Mouse (Mus musculus): ENCODE results near the gene 1700037H04Rik. TPM values are rescaled to one million over a fixed set of nuclear protein-coding genes. Genes with fewer than 3 reads are reported as not detected.

The 1700037H04Rik gene
- polyA plus RNA-seq, 1 experiment = not detected

DNA sequence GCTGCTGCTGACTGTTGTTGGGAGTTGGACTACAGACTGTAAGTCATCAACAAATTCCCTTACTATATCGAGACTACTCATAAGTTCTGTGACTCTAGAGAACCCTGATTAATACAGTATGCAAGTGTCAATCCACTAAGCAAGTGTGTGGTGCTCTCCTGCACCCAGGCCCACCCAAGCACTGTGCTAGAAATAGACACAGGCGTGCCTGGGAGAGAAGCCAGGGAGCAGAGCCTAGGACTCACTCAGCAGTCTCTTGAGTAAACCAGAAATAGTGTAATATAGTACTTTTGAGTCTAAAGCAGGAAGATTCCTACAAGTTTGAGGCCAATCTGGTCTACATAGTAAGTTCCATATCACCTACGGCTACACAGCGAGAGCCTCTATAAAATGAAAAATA lies 55.9 kb downstream of the 1700037H04Rik start:
- H3K27ac ChIP-seq (ENCODE audit: insufficient read depth, low read depth, low read length) = no peak overlapping the region
- peaks cover 3% of the 10 kb centered on the region; the same call in 1 of the 2 replicates for H3K4me1 ChIP-seq (ENCODE audit: control insufficient read depth, insufficient read depth, low read length)
- no peak overlapping the region for H3K4me3 ChIP-seq (ENCODE audit: insufficient read depth, low read depth, low read length)
- 82% methylated on average over 4 of the region's 4 CpGs for WGBS
- TF ChIP-seq CTCF (IDR thresholded peaks at IDR 0.05; ENCODE audit: insufficient read depth, low read depth, low read length) (no peak), POLR2A (IDR thresholded peaks at IDR 0.05; ENCODE audit: insufficient read depth, low read depth, low read length) (no peak)

GRCm38 (mm10) chr2:131101530-131101929 lies 58.4 kb downstream of the 1700037H04Rik start:
- 53% methylated on average over 3 of the region's 3 CpGs for WGBS
- Histone ChIP-seq H3K4me1 (ENCODE audit: control insufficient read depth, insufficient read depth, low read length) (peaks cover 4% of the 10 kb centered on the region; the same call in 1 of the 2 replicates), H3K27ac (ENCODE audit: insufficient read depth, low read depth, low read length) (no peak overlapping the region), H3K4me3 (ENCODE audit: insufficient read depth, low read depth, low read length) (no peak overlapping the region)
- TF ChIP-seq POLR2A (IDR thresholded peaks at IDR 0.05; ENCODE audit: insufficient read depth, low read depth, low read length) = no peak
- no peak for TF ChIP-seq CTCF (IDR thresholded peaks at IDR 0.05; ENCODE audit: insufficient read depth, low read depth, low read length)

DNA sequence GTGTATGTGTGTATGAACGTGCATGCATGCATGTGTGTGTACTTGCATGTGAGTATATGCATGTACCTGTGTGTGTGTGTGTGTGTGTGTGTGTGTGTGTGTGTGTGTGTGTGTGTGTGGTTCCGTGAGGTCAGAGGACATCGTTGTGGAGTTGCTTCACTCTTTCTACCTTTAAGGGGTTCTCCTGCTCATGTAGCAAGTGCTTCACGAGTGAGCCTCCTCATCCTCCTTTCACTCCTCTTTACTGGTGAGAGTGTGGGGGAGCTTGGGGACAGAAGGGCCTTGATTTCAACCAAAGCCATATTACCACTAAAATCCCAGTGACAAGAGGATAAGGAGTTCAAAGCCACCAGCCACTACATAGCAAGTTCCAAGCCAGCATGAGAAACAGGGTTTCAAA lies 62.8 kb downstream of the 1700037H04Rik start:
- Histone ChIP-seq H3K4me1 (ENCODE audit: control insufficient read depth, insufficient read depth, low read length) (peaks cover 5% of the 10 kb centered on the region; the same call in 1 of the 2 replicates), H3K27ac (ENCODE audit: insufficient read depth, low read depth, low read length) (no peak overlapping the region), H3K4me3 (ENCODE audit: insufficient read depth, low read depth, low read length) (no peak overlapping the region)
- 86% methylated on average over 4 of the region's 4 CpGs for WGBS
- TF ChIP-seq CTCF (IDR thresholded peaks at IDR 0.05; ENCODE audit: insufficient read depth, low read depth, low read length) = no peak
- no peak for TF ChIP-seq POLR2A (IDR thresholded peaks at IDR 0.05; ENCODE audit: insufficient read depth, low read depth, low read length)

Other genes with a start within 250 kb of the 1700037H04Rik start
- not detected in 2 replicates for gene Gfra4, start 117.0 kb downstream of the 1700037H04Rik start, polyA plus RNA-seq (2012; ENCODE audit: insufficient read depth, insufficient read length, low replicate concordance, missing spikeins)
- gene Adam33, start 96.3 kb downstream of the 1700037H04Rik start, polyA plus RNA-seq (2012; ENCODE audit: insufficient read depth, insufficient read length, low replicate concordance, missing spikeins) = not detected in 2 replicates
- not detected in 2 replicates for gene Siglec1, start 73.3 kb downstream of the 1700037H04Rik start, polyA plus RNA-seq (2012; ENCODE audit: insufficient read depth, insufficient read length, low replicate concordance, missing spikeins)
- gene Hspa12b, start 32.8 kb downstream of the 1700037H04Rik start, polyA plus RNA-seq (2012; ENCODE audit: insufficient read depth, insufficient read length, low replicate concordance, missing spikeins) = not detected in 2 replicates
- not detected in 2 replicates for gene Gm11037, start 26.6 kb downstream of the 1700037H04Rik start, polyA plus RNA-seq (2012; ENCODE audit: insufficient read depth, insufficient read length, low replicate concordance, missing spikeins)
- not detected in 2 replicates for gene Cenpb, start 20.0 kb upstream of the 1700037H04Rik start, polyA plus RNA-seq (2012; ENCODE audit: insufficient read depth, insufficient read length, low replicate concordance, missing spikeins)
- not detected in 2 replicates for gene Cdc25b, start 26.9 kb upstream of the 1700037H04Rik start, polyA plus RNA-seq (2012; ENCODE audit: insufficient read depth, insufficient read length, low replicate concordance, missing spikeins)
- not detected in 2 replicates for gene Spef1, start 27.2 kb upstream of the 1700037H04Rik start, polyA plus RNA-seq (2012; ENCODE audit: insufficient read depth, insufficient read length, low replicate concordance, missing spikeins)
- not detected in 2 replicates for gene Ap5s1, start 47.0 kb upstream of the 1700037H04Rik start, polyA plus RNA-seq (2012; ENCODE audit: insufficient read depth, insufficient read length, low replicate concordance, missing spikeins)
- gene Mavs, start 74.0 kb upstream of the 1700037H04Rik start, polyA plus RNA-seq (2012; ENCODE audit: insufficient read depth, insufficient read length, low replicate concordance, missing spikeins) = not detected in 2 replicates
- gene Pank2, start 102.4 kb upstream of the 1700037H04Rik start, polyA plus RNA-seq (2012; ENCODE audit: insufficient read depth, insufficient read length, low replicate concordance, missing spikeins) = not detected in 2 replicates
- gene Rnf24, start 192.8 kb upstream of the 1700037H04Rik start, polyA plus RNA-seq (2012; ENCODE audit: insufficient read depth, insufficient read length, low replicate concordance, missing spikeins) = not detected in 2 replicates